Mouse (Mus musculus): ENCODE measurements around the gene Psmg1.

Gene Psmg1

GRCm38 (mm10) chr16:95958080-95958479 is 32.7 kb downstream of the Psmg1 start:
- no peak for DNase-seq (ENCODE audit: low spot score in 2 of 2)

GRCm38 (mm10) chr16:95956618-95957017 is 34.1 kb downstream of the Psmg1 start:
- no peak for DNase-seq (ENCODE audit: low spot score in 2 of 2)

GRCm38 (mm10) chr16:95955716-95956346 is 34.9 kb downstream of the Psmg1 start:
- no peak for DNase-seq (ENCODE audit: low spot score in 2 of 2)

DNA sequence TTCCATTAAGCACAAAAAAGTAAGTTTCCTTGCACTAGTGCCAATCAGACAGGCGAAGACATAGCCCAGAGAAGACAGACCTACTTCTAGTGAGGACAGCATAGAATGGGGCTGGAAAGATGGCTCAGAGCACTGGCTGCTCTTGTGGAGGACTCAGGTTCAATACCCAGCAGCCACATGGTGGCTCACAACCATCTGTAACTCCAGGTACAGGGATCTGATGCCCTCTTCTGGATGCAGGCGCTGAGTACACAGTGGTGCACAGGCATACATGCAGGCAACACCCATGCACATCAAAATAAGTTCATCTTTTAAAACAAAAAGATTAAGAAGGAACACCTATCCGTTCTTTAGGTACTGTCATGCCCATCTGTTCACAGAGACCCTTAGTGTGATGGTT is 36.4 kb downstream of the Psmg1 start:
- no peak for DNase-seq (ENCODE audit: low spot score in 2 of 2)

GRCm38 (mm10) chr16:95953159-95953650 is 37.6 kb downstream of the Psmg1 start:
- DNase-seq (ENCODE audit: low spot score in 2 of 2), result no peak

DNA sequence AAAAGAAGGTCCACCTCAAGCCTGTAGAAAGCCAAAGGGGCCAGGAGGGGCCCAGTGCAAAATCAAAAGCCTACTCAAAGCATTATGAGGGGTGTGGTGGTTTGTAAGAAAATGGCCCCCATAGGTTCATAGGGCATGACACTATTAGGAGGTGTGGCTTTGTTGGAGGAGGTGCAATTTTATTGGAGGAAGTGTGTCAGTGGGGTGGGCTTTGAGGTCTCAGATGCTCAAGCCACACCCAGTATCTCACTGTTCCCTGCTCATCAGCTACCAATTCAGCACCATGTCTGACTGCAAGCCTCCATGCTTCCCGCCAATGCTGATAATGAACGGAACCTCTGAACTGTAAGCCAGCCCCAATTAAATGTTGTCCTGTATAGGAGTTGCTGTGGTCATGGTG is 39.3 kb downstream of the Psmg1 start:
- DNase-seq (ENCODE audit: low spot score in 2 of 2), result no peak

GRCm38 (mm10) chr16:95945389-95946311 is 45.1 kb downstream of the Psmg1 start:
- DNase-seq (ENCODE audit: low spot score in 2 of 2), result peak; percentile 22 to 55

DNA sequence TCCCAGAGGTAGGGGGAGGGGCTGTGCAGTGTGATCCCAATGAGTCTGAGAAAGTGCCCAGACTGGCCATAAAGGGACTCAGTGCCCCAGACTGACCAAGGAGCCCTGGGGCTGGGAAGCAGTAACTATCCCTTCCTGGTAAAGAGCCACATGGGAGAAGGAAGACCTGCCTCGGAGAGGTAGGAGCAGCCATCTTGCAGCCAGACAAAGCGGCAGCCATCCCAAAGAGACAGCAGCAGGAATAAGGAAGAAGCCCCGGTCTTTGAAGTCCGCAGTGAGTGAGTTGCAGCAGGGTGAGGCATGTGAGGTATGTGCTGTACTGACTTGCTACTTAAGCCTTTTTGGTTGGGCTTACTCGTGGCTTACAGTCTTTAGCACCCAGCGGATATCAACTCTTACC is 47.6 kb downstream of the Psmg1 start:
- DNase-seq (ENCODE audit: low spot score in 2 of 2), result no peak

GRCm38 (mm10) chr16:95941575-95941974 is 49.2 kb downstream of the Psmg1 start:
- no peak for DNase-seq (ENCODE audit: low spot score in 2 of 2)

DNA sequence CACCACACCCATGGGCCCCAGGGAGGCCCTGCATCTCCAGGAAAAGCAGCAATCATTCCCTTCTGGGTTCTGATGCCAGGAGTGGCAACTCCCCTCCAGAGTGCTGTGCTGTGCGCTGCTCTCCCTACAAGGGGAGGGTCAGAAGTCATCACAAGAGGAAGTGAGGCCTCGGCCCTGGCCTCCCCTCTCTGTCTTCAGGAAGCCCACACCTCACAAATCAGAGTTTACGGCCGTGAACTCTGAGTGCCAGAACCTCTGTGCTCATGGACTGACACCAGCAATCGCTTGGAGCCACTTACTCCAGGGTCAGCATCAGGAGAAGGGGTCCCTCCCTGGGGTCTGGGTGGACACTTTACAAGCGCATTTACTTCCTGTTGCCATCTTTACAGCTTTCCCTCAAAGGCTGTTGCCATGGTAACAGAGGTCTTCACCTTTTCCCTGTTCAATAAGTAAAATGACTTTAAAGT is 55.2 kb downstream of the Psmg1 start:
- DNase-seq (ENCODE audit: low spot score in 2 of 2), result no peak

DNA sequence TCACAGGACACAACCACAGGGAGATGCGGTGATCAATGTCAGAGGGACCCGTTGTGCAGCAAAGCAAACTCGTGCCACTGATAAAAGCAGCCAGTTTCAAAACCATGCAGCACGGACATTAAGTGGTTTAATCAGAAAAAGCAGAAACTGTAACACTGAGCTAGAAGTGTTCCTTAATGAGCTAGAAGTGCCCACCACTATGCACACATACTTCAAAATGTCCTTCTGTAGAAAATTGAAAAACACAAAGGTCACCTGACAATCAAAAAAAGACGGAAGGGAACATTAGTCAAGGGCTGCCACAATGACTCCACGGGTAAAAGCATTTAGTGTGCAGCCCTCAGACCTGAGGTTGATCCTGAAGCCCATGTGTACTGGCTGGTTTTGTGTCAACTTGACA is 57.9 kb downstream of the Psmg1 start:
- no peak for DNase-seq (ENCODE audit: low spot score in 2 of 2)

DNA sequence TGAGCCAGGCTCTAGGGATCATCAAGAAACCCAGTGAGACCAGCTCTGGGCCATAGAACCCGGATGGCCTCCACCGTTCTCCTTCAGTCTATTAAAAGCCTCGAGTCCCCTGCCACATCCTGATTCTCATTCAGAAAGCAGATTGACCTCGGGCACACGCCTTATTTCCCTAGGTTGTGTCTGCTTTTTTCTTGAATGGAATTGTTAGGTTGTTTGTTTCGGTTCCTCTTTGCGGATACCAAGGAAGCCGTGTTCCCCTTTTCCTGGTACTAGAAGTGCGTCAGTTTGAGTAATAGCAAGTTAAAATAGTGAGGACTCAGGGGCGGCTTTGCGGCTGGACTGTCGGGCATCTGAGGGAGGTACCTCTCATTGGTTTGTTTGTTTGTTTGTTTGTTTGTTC is 59.3 kb downstream of the Psmg1 start:
- no peak for DNase-seq (ENCODE audit: low spot score in 2 of 2)
